Mouse (Mus musculus) stomach, embryonic 16.5 days (tissue): ENCODE measurements around the gene Fignl1. TPM values are rescaled to one million over a fixed set of nuclear protein-coding genes. Genes with fewer than 3 reads are reported as not detected.

Source experiments
- ATAC-seq: fragments of 200-750 bp; cut with Nextera tagmentation; 2 replicates; pipeline ENCODE4 v1.8.0; 2017; ENCODE audit warnings: moderate number of reproducible peaks, moderate TSS enrichment; ENCODE audit not compliant: insufficient read depth, low FRiP score
- H3K27ac ChIP-seq: fragments of 300-500 bp; sonication (generic); 2 replicates; pipeline ENCODE4 v1.5.1; 2014; ENCODE audit warnings: low read length
- H3K27me3 ChIP-seq: fragments of 300-500 bp; sonication (generic); 2 replicates; pipeline ENCODE4 v1.6.1; 2014; ENCODE audit warnings: low read length, control low read depth, mixed read lengths; ENCODE audit not compliant: control insufficient read depth, insufficient read depth
- H3K36me3 ChIP-seq: fragments of 300-500 bp; sonication (generic); 2 replicates; pipeline ENCODE4 v1.6.1; 2014; ENCODE audit warnings: low read length; ENCODE audit not compliant: control insufficient read depth, insufficient read depth
- H3K4me1 ChIP-seq: fragments of 300-500 bp; sonication (generic); 2 replicates; pipeline ENCODE4 v1.6.1; 2014; ENCODE audit warnings: low read length, control low read depth, mixed read lengths; ENCODE audit not compliant: control insufficient read depth, insufficient read depth
- H3K4me2 ChIP-seq: fragments of 300-500 bp; sonication (generic); 2 replicates; pipeline ENCODE4 v1.6.1; 2014; ENCODE audit warnings: low read depth, low read length, mixed read lengths
- H3K4me3 ChIP-seq: fragments of 300-500 bp; sonication (generic); replicated peaks from 2 replicates; pipeline ENCODE4 v1.5.1; 2014; ENCODE audit warnings: mild to moderate bottlenecking, low read length
- H3K9ac ChIP-seq: fragments of 300-500 bp; sonication (generic); 2 replicates; pipeline ENCODE4 v1.6.1; 2014; ENCODE audit warnings: low read length
- H3K9me3 ChIP-seq: fragments of 300-500 bp; sonication (generic); replicated peaks from 2 replicates; pipeline ENCODE4 v1.6.1; 2016; ENCODE audit warnings: low read length, control low read depth; ENCODE audit not compliant: control insufficient read depth
- WGBS: fragments of 180-500 bp; shearing (Covaris S2); extraction: QIAGEN DNeasy Blood & Tissue Kit; methylation state at CpG from one replicate; pipeline ENCODE4 v1.1.7; 2014; 5-methylcytosine and 5-hydroxymethylcytosine counted together
- polyA plus RNA-seq: library from polyadenylated mRNA; unstranded; fragments of >200 nt; fragmentation: Nextera tagmentation; extraction: Ambion mirVana; gene quantifications from 2 replicates; pipeline ENCODE4 v1.2.1, GENCODE M21; 2015

Fignl1 gene
- polyA plus RNA-seq, 1 experiment from 2014 or later, result 47.3 TPM

DNA sequence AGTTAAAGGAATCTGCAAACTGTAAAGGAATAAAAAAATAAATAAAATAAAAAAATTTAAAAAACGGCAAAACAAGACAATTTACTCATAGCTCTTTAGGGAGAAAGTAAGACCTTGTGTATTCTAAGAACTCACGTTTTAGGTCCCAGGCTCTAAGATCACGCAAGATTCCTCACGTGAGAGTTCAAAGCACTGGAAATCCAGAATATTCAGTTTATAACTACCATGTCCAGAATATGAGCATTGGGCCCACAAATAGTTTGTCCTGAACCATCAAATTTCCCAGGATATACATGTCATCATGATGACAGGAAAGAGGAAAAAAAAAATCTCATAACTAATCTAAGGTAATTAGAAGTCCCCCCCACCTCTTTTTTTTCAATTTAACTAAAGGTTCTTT, 27.0 kb upstream of the Fignl1 start:
- Histone ChIP-seq H3K27ac (no peak overlapping the region), H3K4me1 (peaks cover 37% of the 10 kb centered on the region), H3K9me3 (no peaks in the 10 kb centered on the region), H3K4me2 (no peak overlapping the region), H3K4me3 (no peak overlapping the region), H3K27me3 (no peaks in the 10 kb centered on the region), H3K9ac (no peak overlapping the region), H3K36me3 (no peaks in the 10 kb centered on the region)
- 69% methylated on average over 4 of the region's 4 CpGs for WGBS
- no peak for ATAC-seq

DNA sequence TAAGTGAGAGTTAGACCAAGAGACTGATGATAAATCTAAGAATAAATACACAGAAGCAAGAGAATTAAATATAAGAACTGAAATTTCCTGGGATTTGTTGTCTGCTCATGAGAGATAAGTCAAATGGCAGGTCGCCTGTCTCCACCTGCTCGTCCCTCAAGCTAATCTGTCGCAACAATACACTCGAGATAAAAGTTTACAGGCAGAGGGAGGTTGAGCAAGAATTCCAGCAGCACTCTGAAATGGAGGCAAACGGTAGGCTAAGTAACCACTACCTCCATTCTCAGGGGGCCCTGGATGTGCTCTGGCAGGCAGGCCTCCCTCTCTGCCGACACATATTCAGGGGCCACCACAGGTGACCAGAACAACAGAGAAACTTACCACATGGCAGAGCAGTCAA, 26.6 kb upstream of the Fignl1 start:
- Histone ChIP-seq H3K4me3 (no peak overlapping the region), H3K27me3 (no peaks in the 10 kb centered on the region), H3K9me3 (no peaks in the 10 kb centered on the region), H3K4me2 (no peak overlapping the region), H3K36me3 (no peaks in the 10 kb centered on the region), H3K27ac (0 out of 2 replicates have a peak overlapping the region, but pooled peaks have one; percentile 2), H3K9ac (no peak overlapping the region), H3K4me1 (peaks cover 38% of the 10 kb centered on the region)
- ATAC-seq, result no peak
- WGBS, result 35% methylated on average over 6 of the region's 6 CpGs

DNA sequence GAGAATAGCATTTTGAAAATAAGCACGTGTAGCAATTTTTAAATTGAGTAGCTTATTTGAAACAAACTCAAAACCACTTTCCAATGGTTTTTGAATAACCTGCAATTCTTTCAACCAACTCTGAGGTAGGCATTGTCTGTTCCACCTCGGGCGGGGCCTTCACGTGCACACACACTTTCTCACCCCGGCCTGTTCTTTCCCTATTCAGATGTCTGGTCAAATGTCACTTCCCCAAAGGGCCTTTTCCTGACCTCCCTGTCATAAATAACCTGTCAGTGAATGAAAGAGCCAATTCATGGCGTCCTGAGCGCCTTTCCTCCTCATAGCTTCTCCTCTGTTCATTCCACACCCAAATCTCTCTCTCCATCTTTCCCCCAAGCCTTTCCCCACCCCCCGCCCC, 24.3 kb upstream of the Fignl1 start:
- 26% methylated on average over 8 of the region's 8 CpGs for WGBS
- no peak overlapping the region for H3K9ac ChIP-seq
- H3K27me3 ChIP-seq, result no peaks in the 10 kb centered on the region
- peaks cover 50% of the 10 kb centered on the region for H3K4me1 ChIP-seq
- H3K4me2 ChIP-seq, result no peak overlapping the region
- no peaks in the 10 kb centered on the region for H3K9me3 ChIP-seq
- no peaks in the 10 kb centered on the region for H3K36me3 ChIP-seq
- peak overlapping the region; percentile 91 for H3K27ac ChIP-seq
- no peak for ATAC-seq
- no peak overlapping the region for H3K4me3 ChIP-seq

DNA sequence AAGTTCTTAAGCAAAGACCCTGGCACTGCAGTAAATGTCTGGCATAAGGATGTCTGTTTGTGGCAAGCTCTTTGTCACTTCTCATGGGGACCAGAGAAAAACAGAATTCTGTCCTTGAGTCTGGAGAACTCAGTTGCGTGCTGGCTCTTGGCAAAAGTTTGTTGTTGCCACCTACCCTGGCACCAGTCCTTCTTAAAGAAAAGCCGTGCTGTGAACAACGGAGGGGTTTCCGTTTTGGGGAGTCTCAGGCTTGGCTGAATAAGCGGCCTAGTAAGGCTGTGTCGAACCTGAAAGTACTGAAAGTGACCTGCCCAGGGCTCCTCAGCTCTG, 24.0 kb upstream of the Fignl1 start:
- peaks cover 48% of the 10 kb centered on the region for H3K4me1 ChIP-seq
- no peak overlapping the region for H3K4me3 ChIP-seq
- no peak overlapping the region for H3K9ac ChIP-seq
- no peaks in the 10 kb centered on the region for H3K27me3 ChIP-seq
- no peak overlapping the region for H3K4me2 ChIP-seq
- H3K9me3 ChIP-seq, result no peaks in the 10 kb centered on the region
- H3K27ac ChIP-seq, result peak overlapping the region; percentile 91
- no peaks in the 10 kb centered on the region for H3K36me3 ChIP-seq
- no peak for ATAC-seq
- WGBS, result 38% methylated on average over 6 of the region's 6 CpGs

DNA sequence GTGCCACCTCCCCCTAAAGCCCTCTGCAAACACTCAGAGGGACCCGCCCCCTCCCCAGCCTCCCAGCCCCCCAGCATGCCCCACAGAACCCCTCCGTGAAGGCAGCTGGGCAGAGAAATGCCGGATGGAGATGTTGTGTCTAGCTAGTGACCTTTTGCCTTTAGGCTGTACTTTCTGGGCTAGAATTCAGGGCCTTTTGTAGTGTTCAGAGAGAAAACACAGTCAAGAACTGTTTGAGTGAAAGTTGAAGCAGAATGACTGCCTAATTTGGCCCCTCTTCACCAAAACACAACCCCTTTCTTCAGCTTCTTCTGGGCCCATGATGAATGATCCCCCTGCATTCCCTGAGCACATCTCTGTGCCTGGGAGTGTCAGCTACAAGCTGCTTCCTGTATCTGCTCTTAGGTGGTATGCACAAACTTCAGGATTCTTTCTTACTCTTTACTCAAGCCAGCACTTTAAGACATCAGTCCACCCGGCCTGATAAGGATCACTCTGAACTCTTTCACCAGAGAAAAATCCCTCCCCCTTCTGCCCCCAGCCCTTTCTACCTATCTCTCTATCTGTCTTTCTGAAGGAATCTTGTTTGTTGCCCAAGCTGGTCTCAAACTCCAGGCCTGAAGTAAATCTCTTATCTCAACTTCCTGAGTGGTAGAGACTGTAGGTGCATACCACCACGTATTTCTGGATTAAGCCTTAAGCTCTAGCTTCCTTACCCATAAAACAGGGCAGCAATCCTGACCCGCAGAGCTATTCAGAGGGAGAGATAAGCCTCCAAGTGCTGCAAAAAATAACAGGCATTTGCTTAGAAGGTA, 23.4 kb upstream of the Fignl1 start:
- H3K36me3 ChIP-seq, result no peaks in the 10 kb centered on the region
- H3K9me3 ChIP-seq, result no peaks in the 10 kb centered on the region
- WGBS, result 11% methylated on average over 6 of the region's 6 CpGs
- H3K4me2 ChIP-seq, result 0 out of 2 replicates have a peak overlapping the region, but pooled peaks have one; percentile 4
- H3K9ac ChIP-seq, result peak overlapping the region; percentile 53
- peaks cover 43% of the 10 kb centered on the region for H3K4me1 ChIP-seq
- H3K4me3 ChIP-seq, result no peak overlapping the region
- H3K27me3 ChIP-seq, result no peaks in the 10 kb centered on the region
- no peak for ATAC-seq
- peak overlapping the region; percentile 91 for H3K27ac ChIP-seq

DNA sequence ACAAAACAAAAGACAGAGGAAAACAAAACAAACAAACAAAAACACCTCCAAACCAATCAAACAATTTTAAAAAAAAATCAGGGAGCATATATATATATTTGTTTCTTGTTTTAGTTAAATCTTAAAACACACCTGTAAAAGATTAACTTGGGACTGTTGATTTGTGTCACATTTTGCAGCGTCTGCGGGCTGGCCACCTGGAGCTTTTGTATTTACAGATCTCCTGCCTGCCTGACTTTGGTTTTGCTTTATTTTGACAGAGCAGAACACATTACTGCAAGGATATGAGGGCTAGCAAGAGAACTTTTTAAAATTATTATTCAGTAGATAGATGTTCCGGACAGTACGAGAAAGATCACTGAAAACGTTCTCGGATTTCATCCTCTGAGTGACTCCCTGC, 22.8 kb upstream of the Fignl1 start:
- 23% methylated on average over 6 of the region's 6 CpGs for WGBS
- Histone ChIP-seq H3K4me1 (peaks cover 38% of the 10 kb centered on the region), H3K27ac (peak overlapping the region; percentile 91), H3K27me3 (no peaks in the 10 kb centered on the region), H3K4me2 (0 out of 2 replicates have a peak overlapping the region, but pooled peaks have one; percentile 4), H3K9ac (peak overlapping the region; percentile 53), H3K9me3 (no peaks in the 10 kb centered on the region), H3K36me3 (no peaks in the 10 kb centered on the region), H3K4me3 (no peak overlapping the region)
- no peak for ATAC-seq

DNA sequence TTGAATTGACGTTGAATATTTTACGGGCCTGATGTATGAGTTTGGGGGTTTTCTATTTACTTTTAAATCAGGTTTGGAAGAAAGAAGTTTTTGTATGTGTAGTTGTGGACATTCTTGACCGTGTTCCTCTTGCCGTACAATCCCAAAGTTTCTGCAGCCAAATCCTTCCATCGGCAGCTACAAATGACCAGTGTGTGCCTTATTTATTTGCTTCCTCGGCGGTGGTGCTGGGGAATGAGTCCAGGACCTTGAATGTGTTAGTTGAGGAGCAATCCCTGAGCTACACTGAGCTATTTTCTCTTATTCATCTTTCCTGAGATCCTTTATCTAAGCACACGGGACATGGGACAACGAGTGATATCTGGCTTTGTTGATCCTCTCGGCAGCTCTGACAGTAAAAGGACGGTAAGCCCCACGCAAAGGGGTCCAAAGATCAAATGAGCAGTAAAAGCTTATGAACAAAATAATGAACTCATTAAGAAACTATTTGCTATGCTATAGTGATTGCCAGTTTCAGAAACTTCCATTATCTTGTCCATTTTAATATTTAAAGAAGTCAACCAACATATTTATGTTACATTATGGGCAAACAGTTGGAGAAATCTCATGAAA, 22.2 kb upstream of the Fignl1 start:
- Histone ChIP-seq H3K36me3 (no peaks in the 10 kb centered on the region), H3K9ac (0 out of 2 replicates have a peak overlapping the region, but pooled peaks have one; percentile 46), H3K9me3 (no peaks in the 10 kb centered on the region), H3K27ac (peak overlapping the region; percentile 76), H3K4me3 (no peak overlapping the region), H3K4me1 (peaks cover 38% of the 10 kb centered on the region), H3K27me3 (no peaks in the 10 kb centered on the region), H3K4me2 (no peak overlapping the region)
- ATAC-seq, result no peak
- WGBS, result 24% methylated on average over 12 of the region's 12 CpGs

DNA sequence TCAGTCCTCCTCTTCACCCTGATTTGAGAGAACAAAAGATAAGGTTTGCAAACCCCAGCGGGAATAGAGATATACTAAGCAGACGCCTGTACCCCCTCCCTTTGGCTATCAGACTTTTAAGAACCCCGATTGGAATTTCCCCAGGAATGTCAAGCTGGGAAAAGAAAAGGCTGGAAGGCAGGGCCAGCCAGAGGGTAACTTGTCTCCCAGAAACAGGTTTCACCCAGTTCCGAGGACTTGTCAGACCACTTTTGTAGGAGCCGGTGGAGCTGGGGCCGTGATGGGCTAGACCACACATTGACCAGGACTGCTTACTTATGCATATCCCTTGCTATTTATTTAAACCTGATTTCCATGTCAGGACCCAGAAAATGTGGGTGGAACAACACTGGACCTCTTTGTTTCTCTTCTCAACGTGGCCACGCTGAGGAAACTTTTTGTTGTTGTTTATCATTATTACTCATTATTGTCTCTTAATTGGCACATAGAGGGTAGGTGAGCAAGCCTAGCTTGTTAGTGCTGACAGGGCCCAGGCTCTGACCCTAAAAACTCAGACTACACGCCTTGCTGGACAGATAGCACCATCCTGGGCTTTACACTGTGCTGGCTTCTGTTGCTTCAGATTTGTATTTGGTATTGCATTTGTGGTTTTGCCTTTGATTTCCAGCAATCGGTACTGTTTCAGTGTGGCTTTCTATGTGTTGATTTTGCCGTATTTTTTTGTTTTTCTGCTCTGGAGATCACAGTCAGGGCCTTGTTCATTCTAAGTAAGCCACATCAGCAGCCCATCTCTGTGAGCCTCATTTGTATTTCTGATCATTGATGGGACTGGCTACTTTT, 20.6 kb upstream of the Fignl1 start:
- H3K9ac ChIP-seq, result peak overlapping the region; percentile 29

DNA sequence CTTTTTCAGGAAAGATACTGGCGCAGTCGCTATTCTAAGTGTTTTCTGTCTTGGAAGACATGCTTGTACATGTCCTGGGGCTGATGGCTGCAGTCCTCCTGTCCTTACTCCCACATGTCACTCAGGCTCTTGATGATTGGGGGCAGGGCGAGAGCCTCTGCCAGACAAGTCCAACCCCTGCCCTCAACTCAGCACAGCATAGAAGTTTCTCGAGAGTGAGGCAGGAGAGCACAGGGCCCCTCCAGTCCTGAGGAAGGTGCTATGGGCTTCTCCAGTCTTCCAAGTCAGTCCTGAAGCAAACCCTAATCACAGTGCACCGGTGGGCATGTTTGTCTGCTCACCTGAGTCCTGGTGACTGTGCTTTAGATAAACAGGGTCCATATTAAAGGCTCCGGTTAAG, 20.0 kb upstream of the Fignl1 start:
- peak overlapping the region; percentile 29 for H3K9ac ChIP-seq

More for the DNA sequence above, 20.6 kb upstream of the Fignl1 start:
- Histone ChIP-seq H3K4me2 (peak overlapping the region; percentile 29), H3K27me3 (no peaks in the 10 kb centered on the region), H3K4me3 (no peak overlapping the region), H3K9me3 (no peaks in the 10 kb centered on the region), H3K36me3 (no peaks in the 10 kb centered on the region), H3K4me1 (peaks cover 48% of the 10 kb centered on the region), H3K27ac (peak overlapping the region; percentile 80)
- ATAC-seq, result peak; percentile 83
- WGBS, result 24% methylated on average over 11 of the region's 11 CpGs

More for the DNA sequence above, 20.0 kb upstream of the Fignl1 start:
- no peaks in the 10 kb centered on the region for H3K27me3 ChIP-seq
- 29% methylated on average over 6 of the region's 6 CpGs for WGBS
- peak; percentile 33 for ATAC-seq
- no peaks in the 10 kb centered on the region for H3K36me3 ChIP-seq
- peaks cover 53% of the 10 kb centered on the region for H3K4me1 ChIP-seq
- peak overlapping the region; percentile 80 for H3K27ac ChIP-seq
- no peaks in the 10 kb centered on the region for H3K9me3 ChIP-seq
- H3K4me3 ChIP-seq, result no peak overlapping the region
- H3K4me2 ChIP-seq, result peak overlapping the region; percentile 29
